Mouse (Mus musculus) hindbrain, embryonic 11.5 days (tissue): ENCODE data around the gene Tex46. TPM values are rescaled to one million over a fixed set of nuclear protein-coding genes. Genes with fewer than 3 reads are reported as not detected.

Experiments used
- ATAC-seq: fragments of 200-750 bp; cut with Nextera tagmentation; 2 replicates; pipeline ENCODE4 v1.8.0; 2017; ENCODE audit warnings: mild to moderate bottlenecking, moderate TSS enrichment, moderate library complexity; ENCODE audit not compliant: low FRiP score
- DNase-seq: peaks from one replicate; pipeline ENCODE4 v3.0.0-alpha.2; 2015; ENCODE audit warnings: low spot score
- H3K27ac ChIP-seq: fragments of 300-500 bp; sonication (generic); 2 replicates; pipeline ENCODE4 v1.5.1; 2014; ENCODE audit warnings: mild to moderate bottlenecking, low read depth, low read length
- H3K27me3 ChIP-seq: fragments of 300-500 bp; sonication (generic); 2 replicates; pipeline ENCODE4 v1.6.1; 2014; ENCODE audit warnings: mild to moderate bottlenecking, low read length, moderate library complexity, mixed read lengths; ENCODE audit not compliant: control insufficient read depth, insufficient read depth
- H3K36me3 ChIP-seq: fragments of 300-500 bp; sonication (generic); 2 replicates; pipeline ENCODE4 v1.6.1; 2014; ENCODE audit warnings: mild to moderate bottlenecking, low read length, moderate library complexity, mixed read lengths; ENCODE audit not compliant: control insufficient read depth, insufficient read depth
- H3K4me1 ChIP-seq: fragments of 300-500 bp; sonication (generic); replicated peaks from 2 replicates; pipeline ENCODE4 v1.6.1; 2014; ENCODE audit warnings: low read length, mixed read lengths; ENCODE audit not compliant: control insufficient read depth, insufficient read depth
- H3K4me2 ChIP-seq: fragments of 300-500 bp; sonication (generic); replicated peaks from 2 replicates; pipeline ENCODE4 v1.6.1; 2014; ENCODE audit warnings: mild to moderate bottlenecking, low read depth, low read length
- H3K4me3 ChIP-seq: fragments of 300-500 bp; sonication (generic); 2 replicates; pipeline ENCODE4 v1.5.1; 2014; ENCODE audit warnings: low read depth, low read length
- H3K9ac ChIP-seq: fragments of 300-500 bp; sonication (generic); 2 replicates; pipeline ENCODE4 v1.6.1; 2014; ENCODE audit warnings: low read depth, low read length
- H3K9me3 ChIP-seq: fragments of 300-500 bp; sonication (generic); 2 replicates; pipeline ENCODE4 v1.6.1; 2016; ENCODE audit warnings: low read length; ENCODE audit not compliant: control insufficient read depth
- WGBS: fragments of 180-500 bp; shearing (Covaris S2); extraction: QIAGEN DNeasy Blood & Tissue Kit; methylation state at CpG from one replicate; pipeline ENCODE4 v1.1.7; 2014; 5-methylcytosine and 5-hydroxymethylcytosine counted together
- polyA plus RNA-seq: library from polyadenylated mRNA; unstranded; fragments of >200 nt; fragmentation: Nextera tagmentation; extraction: Ambion mirVana; gene quantifications from 2 replicates; pipeline ENCODE4 v1.2.1, GENCODE M21; 2014

The Tex46 gene
- polyA plus RNA-seq, 1 experiment from 2014 or later, result not detected

- ATAC-seq, result no peak
- Histone ChIP-seq H3K9ac (no peak overlapping the region), H3K36me3 (no peaks in the 10 kb centered on the region), H3K4me1 (no peaks in the 10 kb centered on the region), H3K4me2 (no peak overlapping the region), H3K9me3 (no peaks in the 10 kb centered on the region), H3K27ac (no peak overlapping the region), H3K27me3 (no peaks in the 10 kb centered on the region), H3K4me3 (no peak overlapping the region)
- DNase-seq, result no peak
- 93% methylated on average over 6 of the region's 6 CpGs for WGBS
Measured at GRCm38 (mm10) chr4:136595221-136595620, 15.0 kb upstream of the Tex46 start.

GRCm38 (mm10) chr4:136598268-136598876 is 11.9 kb upstream of the Tex46 start:
- H3K27me3 ChIP-seq, result no peaks in the 10 kb centered on the region
- no peaks in the 10 kb centered on the region; the same call in 1 of the 2 replicates for H3K4me1 ChIP-seq
- H3K9me3 ChIP-seq, result no peaks in the 10 kb centered on the region
- no peak overlapping the region for H3K9ac ChIP-seq
- DNase-seq (no peak), ATAC-seq (no peak)
- H3K4me2 ChIP-seq, result no peak overlapping the region
- no peaks in the 10 kb centered on the region for H3K36me3 ChIP-seq
- 96% methylated on average over 7 of the region's 7 CpGs for WGBS
- H3K4me3 ChIP-seq, result no peak overlapping the region
- H3K27ac ChIP-seq, result no peak overlapping the region

GRCm38 (mm10) chr4:136599869-136600268 is 10.4 kb upstream of the Tex46 start:
- no peak overlapping the region for H3K9ac ChIP-seq
- 93% methylated on average over 3 of the region's 3 CpGs for WGBS
- no peak overlapping the region for H3K4me3 ChIP-seq
- no peaks in the 10 kb centered on the region for H3K36me3 ChIP-seq
- no peak overlapping the region for H3K4me2 ChIP-seq
- no peak overlapping the region for H3K27ac ChIP-seq
- DNase-seq (no peak), ATAC-seq (no peak)
- no peaks in the 10 kb centered on the region for H3K9me3 ChIP-seq
- no peaks in the 10 kb centered on the region; the same call in 1 of the 2 replicates for H3K4me1 ChIP-seq
- no peaks in the 10 kb centered on the region for H3K27me3 ChIP-seq

GRCm38 (mm10) chr4:136600536-136600935 is 9.7 kb upstream of the Tex46 start:
- DNase-seq, result no peak
- no peak for ATAC-seq

GRCm38 (mm10) chr4:136601476-136601875 is 8.8 kb upstream of the Tex46 start:
- Histone ChIP-seq H3K9me3 (no peaks in the 10 kb centered on the region), H3K4me3 (peak overlapping the region; percentile 99), H3K27me3 (no peaks in the 10 kb centered on the region), H3K9ac (peak overlapping the region; percentile 99), H3K4me1 (no peaks in the 10 kb centered on the region; the same call in 1 of the 2 replicates), H3K36me3 (no peaks in the 10 kb centered on the region), H3K27ac (peak overlapping the region; percentile 94), H3K4me2 (peak overlapping the region; percentile 50)
- ATAC-seq (no peak), DNase-seq (peak; percentile 69)
- WGBS, result 3% methylated on average over 13 of the region's 13 CpGs

More at GRCm38 (mm10) chr4:136600536-136600935, 9.7 kb upstream of the Tex46 start:
- Histone ChIP-seq H3K4me1 (no peaks in the 10 kb centered on the region; the same call in 1 of the 2 replicates), H3K9me3 (no peaks in the 10 kb centered on the region), H3K9ac (no peak overlapping the region), H3K27ac (no peak overlapping the region), H3K4me3 (peak overlapping the region; percentile 99), H3K36me3 (no peaks in the 10 kb centered on the region), H3K4me2 (peak overlapping the region; percentile 50), H3K27me3 (no peaks in the 10 kb centered on the region)
- WGBS, result 90% methylated on average over 2 of the region's 2 CpGs

GRCm38 (mm10) chr4:136602018-136602554 is 8.2 kb upstream of the Tex46 start:
- Histone ChIP-seq H3K4me1 (no peaks in the 10 kb centered on the region; the same call in 1 of the 2 replicates), H3K36me3 (no peaks in the 10 kb centered on the region), H3K27me3 (no peaks in the 10 kb centered on the region), H3K27ac (peak overlapping the region; percentile 94), H3K4me3 (peak overlapping the region; percentile 99), H3K4me2 (peak overlapping the region; percentile 50), H3K9ac (peak overlapping the region; percentile 99), H3K9me3 (no peaks in the 10 kb centered on the region)
- peak; percentile 75 for DNase-seq
- WGBS, result under 1% methylated on average over 48 of the region's 68 CpGs
- ATAC-seq, result peak; percentile 74

GRCm38 (mm10) chr4:136602568-136602967 is 7.7 kb upstream of the Tex46 start, which contains the start of gene Kdm1a:
Gene Kdm1a, minus strand, starts transcription at chr4:136602723.
- ATAC-seq (peak; percentile 93), DNase-seq (peak; percentile 99)
- Histone ChIP-seq H3K36me3 (no peaks in the 10 kb centered on the region), H3K4me3 (peak within 1 kb of the TSS; percentile 99), H3K27ac (peak within 1 kb of the TSS; percentile 94), H3K27me3 (no peaks in the 10 kb centered on the region), H3K4me2 (peak within 1 kb of the TSS; percentile 50), H3K9ac (peak within 1 kb of the TSS; percentile 99), H3K4me1 (no peaks in the 10 kb centered on the region; the same call in 1 of the 2 replicates), H3K9me3 (no peaks in the 10 kb centered on the region)
- under 1% methylated on average over 45 of the region's 45 CpGs for WGBS

- Histone ChIP-seq H3K27me3 (no peaks in the 10 kb centered on the region), H3K36me3 (no peaks in the 10 kb centered on the region), H3K9ac (no peak overlapping the region), H3K4me2 (no peak overlapping the region), H3K9me3 (no peaks in the 10 kb centered on the region), H3K4me1 (no peaks in the 10 kb centered on the region), H3K27ac (no peak overlapping the region), H3K4me3 (no peak overlapping the region)
- DNase-seq (no peak), ATAC-seq (no peak)
- WGBS, result 93% methylated on average over 19 of the region's 19 CpGs
Measured at GRCm38 (mm10) chr4:136605756-136606485, 4.3 kb upstream of the Tex46 start.
